Mouse (Mus musculus) heart, postnatal 0 days (tissue): ENCODE results near the gene Aldob. TPM values are rescaled to one million over a fixed set of nuclear protein-coding genes. Genes with fewer than 3 reads are reported as not detected.
"Not testable (repeated sequence)": the region's sequence is repeated elsewhere in the genome, so short reads cannot be mapped to it uniquely, and the experiment has no call there.

Experiments used
- ATAC-seq: fragments of 200-750 bp; cut with Nextera tagmentation; 2 replicates; pipeline ENCODE4 v1.8.0; 2017; ENCODE audit warnings: low read depth, moderate number of reproducible peaks, moderate library complexity; ENCODE audit not compliant: insufficient read depth
- DNase-seq: peaks from one replicate; pipeline ENCODE4 v3.0.0-alpha.2; 2016; ENCODE audit warnings: low spot score
- H3K27ac ChIP-seq: fragments of 300-500 bp; sonication (generic); 2 replicates; pipeline ENCODE4 v1.5.1; 2014; ENCODE audit warnings: low read depth, mild to moderate bottlenecking
- H3K27me3 ChIP-seq: fragments of 300-500 bp; sonication (generic); 2 replicates; pipeline ENCODE4 v1.6.1; 2014; ENCODE audit warnings: low read length, mixed read lengths; ENCODE audit not compliant: control insufficient read depth, insufficient read depth
- H3K36me3 ChIP-seq: fragments of 300-500 bp; sonication (generic); replicated peaks from 2 replicates; pipeline ENCODE4 v1.6.1; 2014; ENCODE audit warnings: low read length, mixed read lengths; ENCODE audit not compliant: control insufficient read depth, insufficient read depth
- H3K4me1 ChIP-seq: fragments of 300-500 bp; sonication (generic); 2 replicates; pipeline ENCODE4 v1.6.1; 2014; ENCODE audit warnings: antibody characterized with exemption; ENCODE audit not compliant: control insufficient read depth, insufficient read depth
- H3K4me2 ChIP-seq: fragments of 300-500 bp; sonication (generic); 2 replicates; pipeline ENCODE4 v1.6.1; 2014; ENCODE audit warnings: low read depth, mild to moderate bottlenecking, low read length, moderate library complexity
- H3K4me3 ChIP-seq: fragments of 300-500 bp; sonication (generic); 2 replicates; pipeline ENCODE4 v1.5.1; 2014; ENCODE audit warnings: low read depth, low read length
- H3K9ac ChIP-seq: fragments of 300-500 bp; sonication (generic); replicated peaks from 2 replicates; pipeline ENCODE4 v1.6.1; 2014; ENCODE audit warnings: low read depth, low read length, mixed read lengths
- H3K9me3 ChIP-seq: fragments of 300-500 bp; sonication (generic); replicated peaks from 2 replicates; pipeline ENCODE4 v1.6.1; 2016; ENCODE audit warnings: low read length; ENCODE audit not compliant: control insufficient read depth
- CTCF ChIP-seq: IDR thresholded peaks from 2 replicates; pipeline ENCODE4 v1.5.1; 2016; ENCODE audit warnings: antibody characterized with exemption, control low read depth, low read depth
- EP300 ChIP-seq: IDR thresholded peaks from 2 replicates; pipeline ENCODE4 v1.6.1; 2016; ENCODE audit warnings: antibody characterized with exemption, low read depth
- WGBS: fragments of 180-500 bp; shearing (Covaris S2); extraction: QIAGEN DNeasy Blood & Tissue Kit; methylation state at CpG from one replicate; pipeline ENCODE4 v1.1.7; 2014; 5-methylcytosine and 5-hydroxymethylcytosine counted together
- polyA plus RNA-seq: library from polyadenylated mRNA; unstranded; fragments of >200 nt; fragmentation: Nextera tagmentation; extraction: Ambion mirVana; gene quantifications from 2 replicates; pipeline ENCODE4 v1.2.1, GENCODE M21; 2015
- total RNA-seq: library from RNA; depleted of rRNA; stranded (reverse); fragments of >200 nt; gene quantifications from 2 replicates; pipeline ENCODE4 v1.2.3, GENCODE M21; 2014; ENCODE audit warnings: low replicate concordance

Aldob gene
- total and polyA plus RNA-seq, 2 experiments from 2014 or later: 0.22 to 2.3 TPM

- no peak for ATAC-seq
- Histone ChIP-seq H3K4me3 (no peak overlapping the region; the same call in 1 of the 2 replicates), H3K9ac (no peak overlapping the region), H3K9me3 (no peaks in the 10 kb centered on the region), H3K27ac (no peak overlapping the region), H3K27me3 (no peaks in the 10 kb centered on the region), H3K36me3 (peaks cover 13% of the 10 kb centered on the region; the same call in 1 of the 2 replicates), H3K4me1 (peaks cover 17% of the 10 kb centered on the region), H3K4me2 (no peak overlapping the region)
- TF ChIP-seq EP300: no peak
- TF ChIP-seq CTCF: no peak
- no peak for DNase-seq
- WGBS: 75% methylated on average over 5 of the region's 5 CpGs
These were observed 29.9 kb downstream of the Aldob start for GRCm38 (mm10) chr4:49519476-49519875.

- Histone ChIP-seq H3K27me3 (no peaks in the 10 kb centered on the region), H3K9ac (no peak overlapping the region), H3K4me3 (no peak overlapping the region), H3K4me2 (no peak overlapping the region), H3K27ac (no peak overlapping the region), H3K4me1 (0 out of 2 replicates have a peak, but pooled peaks cover 2% of the 10 kb centered on the region), H3K9me3 (no peaks in the 10 kb centered on the region), H3K36me3 (peaks cover 26% of the 10 kb centered on the region)
- DNase-seq (no peak), ATAC-seq (no peak)
- no peak for TF ChIP-seq EP300
- TF ChIP-seq CTCF: no peak
- WGBS: 95% methylated on average over 6 of the region's 6 CpGs
These were observed 34.9 kb downstream of the Aldob start for GRCm38 (mm10) chr4:49514441-49514840.

- Histone ChIP-seq H3K27ac (no peak overlapping the region), H3K9me3 (no peaks in the 10 kb centered on the region), H3K9ac (no peak overlapping the region), H3K4me2 (no peak overlapping the region), H3K27me3 (no peaks in the 10 kb centered on the region), H3K4me1 (no peaks in the 10 kb centered on the region), H3K36me3 (peaks cover 26% of the 10 kb centered on the region), H3K4me3 (no peak overlapping the region)
- WGBS: 88% methylated on average over 4 of the region's 4 CpGs
- TF ChIP-seq CTCF (no peak), EP300 (no peak)
- no peak for DNase-seq
- ATAC-seq: no peak
These were observed 36.7 kb downstream of the Aldob start for GRCm38 (mm10) chr4:49512636-49513035.

- H3K4me2 ChIP-seq, H3K4me1 ChIP-seq, ATAC-seq, H3K27me3 ChIP-seq, H3K27ac ChIP-seq, DNase-seq, H3K9ac ChIP-seq, H3K9me3 ChIP-seq, H3K4me3 ChIP-seq: not testable (repeated sequence)
- WGBS: 92% methylated on average over 1 of the region's 1 CpGs
- H3K36me3 ChIP-seq: peaks cover 26% of the 10 kb centered on the region
These were observed 39.0 kb downstream of the Aldob start for GRCm38 (mm10) chr4:49510236-49510835.

GRCm38 (mm10) chr4:49509183-49509582 lies 40.2 kb downstream of the Aldob start:
- H3K9ac ChIP-seq: no peak overlapping the region
- DNase-seq (no peak), ATAC-seq (no peak)
- H3K27ac ChIP-seq: no peak overlapping the region
- H3K4me2 ChIP-seq: no peak overlapping the region
- peaks cover 22% of the 10 kb centered on the region for H3K36me3 ChIP-seq
- H3K4me3 ChIP-seq: no peak overlapping the region
- no peaks in the 10 kb centered on the region for H3K9me3 ChIP-seq
- H3K4me1 ChIP-seq: no peaks in the 10 kb centered on the region
- TF ChIP-seq CTCF (no peak), EP300 (no peak)
- 92% methylated on average over 2 of the region's 2 CpGs for WGBS
- H3K27me3 ChIP-seq: no peaks in the 10 kb centered on the region

- TF ChIP-seq EP300: no peak
- Histone ChIP-seq H3K4me3 (no peak within 1 kb of the TSS), H3K27me3 (no peaks in the 10 kb centered on the region), H3K4me1 (no peaks in the 10 kb centered on the region), H3K4me2 (no peak within 1 kb of the TSS), H3K27ac (no peak within 1 kb of the TSS), H3K9me3 (no peaks in the 10 kb centered on the region), H3K9ac (no peak within 1 kb of the TSS), H3K36me3 (no peaks in the 10 kb centered on the region)
- DNase-seq: no peak
- 41% methylated on average over 3 of the region's 3 CpGs for WGBS
- no peak for ATAC-seq
These were observed 43.0 kb downstream of the Aldob start, which contains the start of gene Baat for GRCm38 (mm10) chr4:49506386-49506785. Gene Baat, minus strand, starts transcription at chr4:49506557.
